Mouse (Mus musculus) liver, postnatal 0 days (tissue): Measurements from ENCODE around the gene A830031A19Rik. TPM values are rescaled to one million over a fixed set of nuclear protein-coding genes. Genes with fewer than 3 reads are reported as not detected.

Experiments used
- ATAC-seq: fragments of 200-750 bp; cut with Nextera tagmentation; 2 replicates; pipeline ENCODE4 v1.8.0; 2017; ENCODE audit warnings: mild to moderate bottlenecking, moderate library complexity
- DNase-seq: peaks from one replicate; pipeline ENCODE4 v3.0.0-alpha.2; 2016
- H3K27ac ChIP-seq: fragments of 300-500 bp; sonication (generic); 2 replicates; pipeline ENCODE4 v1.5.1; 2014; ENCODE audit warnings: antibody characterized with exemption, moderate library complexity, mild to moderate bottlenecking, low read depth
- H3K27me3 ChIP-seq: fragments of 300-500 bp; sonication (generic); 2 replicates; pipeline ENCODE4 v1.6.1; 2014; ENCODE audit warnings: low read length, control low read depth, mixed read lengths; ENCODE audit not compliant: insufficient read depth
- H3K36me3 ChIP-seq: fragments of 300-500 bp; sonication (generic); replicated peaks from 2 replicates; pipeline ENCODE4 v1.6.1; 2014; ENCODE audit warnings: mild to moderate bottlenecking, control low read depth, low read length, moderate library complexity, mixed read lengths; ENCODE audit not compliant: insufficient read depth
- H3K4me1 ChIP-seq: fragments of 300-500 bp; sonication (generic); 2 replicates; pipeline ENCODE4 v1.6.1; 2014; ENCODE audit warnings: antibody characterized with exemption, mild to moderate bottlenecking, control low read depth; ENCODE audit not compliant: insufficient read depth
- H3K4me2 ChIP-seq: fragments of 300-500 bp; sonication (generic); 2 replicates; pipeline ENCODE4 v1.6.1; 2014; ENCODE audit warnings: low read depth, mild to moderate bottlenecking, low read length, moderate library complexity, mixed read lengths
- H3K4me3 ChIP-seq: fragments of 300-500 bp; sonication (generic); 2 replicates; pipeline ENCODE4 v1.5.1; 2014; ENCODE audit warnings: low read depth, low read length
- H3K9ac ChIP-seq: fragments of 300-500 bp; sonication (generic); replicated peaks from 2 replicates; pipeline ENCODE4 v1.6.1; 2014; ENCODE audit warnings: mild to moderate bottlenecking, moderate library complexity
- H3K9me3 ChIP-seq: fragments of 300-500 bp; sonication (generic); 2 replicates; pipeline ENCODE4 v1.6.1; 2016; ENCODE audit warnings: mild to moderate bottlenecking, control low read depth, low read length, mixed read lengths
- CTCF ChIP-seq: sonication (generic); IDR thresholded peaks from 2 replicates; pipeline ENCODE4 v1.5.1; 2016; ENCODE audit warnings: antibody characterized with exemption, low read depth
- EP300 ChIP-seq: IDR thresholded peaks from 2 replicates; pipeline ENCODE4 v1.6.1; 2016; ENCODE audit warnings: antibody characterized with exemption, low read depth, mild to moderate bottlenecking
- WGBS: fragments of 180-500 bp; shearing (Covaris S2); extraction: QIAGEN DNeasy Blood & Tissue Kit; methylation state at CpG from one replicate; pipeline ENCODE4 v1.1.7; 2014; ENCODE audit not compliant: insufficient replicate concordance; 5-methylcytosine and 5-hydroxymethylcytosine counted together
- polyA plus RNA-seq: library from polyadenylated mRNA; unstranded; fragments of >200 nt; fragmentation: Nextera tagmentation; extraction: Ambion mirVana; gene quantifications from 2 replicates; pipeline ENCODE4 v1.2.1, GENCODE M21; 2015

Gene A830031A19Rik
- polyA plus RNA-seq, 1 experiment from 2014 or later: not detected

DNA sequence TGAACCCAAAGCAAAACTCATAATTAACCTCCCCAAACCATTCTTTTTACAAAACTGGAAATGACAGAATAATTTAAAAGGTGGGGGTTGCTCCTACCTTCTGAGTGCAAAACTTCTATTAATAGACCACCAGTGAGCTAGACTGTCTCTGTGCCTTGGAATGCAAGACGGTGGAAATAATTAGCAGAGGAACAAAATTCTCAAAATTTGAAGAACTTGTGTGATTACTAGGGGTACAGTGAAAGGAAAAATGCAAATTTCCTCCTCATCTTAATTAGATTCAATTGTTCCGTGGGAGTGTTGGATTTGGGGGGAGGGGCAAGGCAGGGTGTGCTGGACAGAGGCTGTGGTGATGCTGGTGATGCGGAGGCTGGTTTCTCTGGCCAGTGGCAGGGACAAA, 23.8 kb upstream of the A830031A19Rik start:
- Histone ChIP-seq H3K27me3 (no peaks in the 10 kb centered on the region), H3K4me2 (peak overlapping the region; percentile 16; the same call in 1 of the 2 replicates), H3K9ac (no peak overlapping the region), H3K4me1 (peaks cover 20% of the 10 kb centered on the region), H3K9me3 (no peaks in the 10 kb centered on the region), H3K4me3 (no peak overlapping the region), H3K36me3 (no peaks in the 10 kb centered on the region), H3K27ac (no peak overlapping the region)
- TF ChIP-seq CTCF: no peak
- no peak for TF ChIP-seq EP300
- DNase-seq: no peak
- WGBS: 60% methylated on average over 3 of the region's 3 CpGs
- ATAC-seq: no peak

DNA sequence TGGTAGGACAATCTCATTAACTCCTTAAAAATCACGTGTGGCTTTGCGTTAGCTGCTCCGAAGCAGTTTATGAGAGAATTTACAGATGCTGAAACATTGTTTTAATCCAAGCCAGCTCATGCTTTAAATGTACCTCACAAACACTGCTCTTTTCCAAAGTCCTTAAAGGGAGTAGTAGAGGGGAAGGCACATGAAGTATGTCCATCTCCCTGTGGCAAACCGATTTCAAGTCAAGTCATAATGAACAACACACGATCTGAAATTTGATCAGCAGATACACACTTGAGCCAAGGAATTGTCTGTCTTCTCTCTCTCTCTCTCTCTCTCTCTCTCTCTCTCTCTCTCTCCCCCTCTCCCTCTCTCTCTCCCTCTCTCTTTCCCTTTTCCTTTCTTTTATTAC, 23.2 kb upstream of the A830031A19Rik start:
- no peaks in the 10 kb centered on the region for H3K9me3 ChIP-seq
- H3K27ac ChIP-seq: no peak overlapping the region
- ATAC-seq: no peak
- H3K36me3 ChIP-seq: no peaks in the 10 kb centered on the region
- DNase-seq: no peak
- TF ChIP-seq EP300: no peak
- no peak for TF ChIP-seq CTCF
- H3K4me3 ChIP-seq: no peak overlapping the region
- no peak overlapping the region for H3K9ac ChIP-seq
- H3K4me1 ChIP-seq: peaks cover 20% of the 10 kb centered on the region
- H3K27me3 ChIP-seq: no peaks in the 10 kb centered on the region
- H3K4me2 ChIP-seq: no peak overlapping the region
- 69% methylated on average over 5 of the region's 5 CpGs for WGBS

DNA sequence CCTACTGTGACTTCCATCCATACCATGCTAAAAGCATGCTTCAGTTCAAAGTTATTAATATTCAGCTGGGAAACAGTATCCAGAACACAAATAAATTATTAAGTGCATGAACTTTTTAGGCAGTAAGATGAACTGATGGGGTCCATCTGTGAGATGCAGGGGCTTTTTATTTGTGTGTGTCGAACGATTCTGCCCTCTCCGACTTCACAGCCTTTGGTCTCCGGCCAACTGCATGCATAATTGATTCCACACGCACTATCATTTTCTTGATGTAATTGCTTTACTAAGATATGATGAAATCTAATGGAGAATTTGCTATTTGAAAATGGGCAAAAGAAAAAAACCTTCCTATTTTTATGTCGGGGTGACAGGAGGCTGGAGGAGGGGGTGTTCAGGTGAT, 22.2 kb upstream of the A830031A19Rik start:
- Histone ChIP-seq H3K4me3 (no peak overlapping the region), H3K36me3 (no peaks in the 10 kb centered on the region), H3K27ac (no peak overlapping the region), H3K9ac (no peak overlapping the region), H3K4me2 (no peak overlapping the region), H3K9me3 (no peaks in the 10 kb centered on the region), H3K27me3 (no peaks in the 10 kb centered on the region), H3K4me1 (peaks cover 16% of the 10 kb centered on the region)
- no peak for ATAC-seq
- DNase-seq: no peak
- WGBS: 76% methylated on average over 6 of the region's 6 CpGs
- no peak for TF ChIP-seq CTCF

DNA sequence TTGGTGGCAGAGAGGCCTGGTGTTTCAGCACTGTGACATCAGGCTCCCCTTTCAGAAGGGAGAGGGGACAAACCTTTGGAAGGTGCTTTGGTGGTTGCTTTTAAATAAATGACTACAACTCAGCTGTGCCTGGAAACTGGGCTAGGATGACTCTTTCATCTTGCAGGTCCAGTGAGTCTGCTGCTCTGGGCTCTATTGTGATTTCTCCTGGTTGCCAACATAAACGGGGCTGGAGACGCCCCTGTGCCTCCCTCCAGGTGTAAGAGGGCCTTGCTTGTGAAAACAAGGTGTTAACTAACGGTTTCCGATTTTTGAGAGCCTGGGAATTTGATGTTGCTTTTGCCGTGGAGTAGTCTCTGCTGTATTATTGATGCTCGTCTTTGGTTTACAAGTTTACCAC, 21.6 kb upstream of the A830031A19Rik start:
- WGBS: 76% methylated on average over 6 of the region's 6 CpGs
- no peak for DNase-seq
- H3K36me3 ChIP-seq: no peaks in the 10 kb centered on the region
- H3K4me1 ChIP-seq: peaks cover 12% of the 10 kb centered on the region
- no peak overlapping the region for H3K4me3 ChIP-seq
- no peak overlapping the region for H3K9ac ChIP-seq
- TF ChIP-seq EP300 (no peak), CTCF (no peak)
- H3K27ac ChIP-seq: no peak overlapping the region
- H3K4me2 ChIP-seq: no peak overlapping the region
- no peaks in the 10 kb centered on the region for H3K27me3 ChIP-seq
- no peak for ATAC-seq
- no peaks in the 10 kb centered on the region for H3K9me3 ChIP-seq

DNA sequence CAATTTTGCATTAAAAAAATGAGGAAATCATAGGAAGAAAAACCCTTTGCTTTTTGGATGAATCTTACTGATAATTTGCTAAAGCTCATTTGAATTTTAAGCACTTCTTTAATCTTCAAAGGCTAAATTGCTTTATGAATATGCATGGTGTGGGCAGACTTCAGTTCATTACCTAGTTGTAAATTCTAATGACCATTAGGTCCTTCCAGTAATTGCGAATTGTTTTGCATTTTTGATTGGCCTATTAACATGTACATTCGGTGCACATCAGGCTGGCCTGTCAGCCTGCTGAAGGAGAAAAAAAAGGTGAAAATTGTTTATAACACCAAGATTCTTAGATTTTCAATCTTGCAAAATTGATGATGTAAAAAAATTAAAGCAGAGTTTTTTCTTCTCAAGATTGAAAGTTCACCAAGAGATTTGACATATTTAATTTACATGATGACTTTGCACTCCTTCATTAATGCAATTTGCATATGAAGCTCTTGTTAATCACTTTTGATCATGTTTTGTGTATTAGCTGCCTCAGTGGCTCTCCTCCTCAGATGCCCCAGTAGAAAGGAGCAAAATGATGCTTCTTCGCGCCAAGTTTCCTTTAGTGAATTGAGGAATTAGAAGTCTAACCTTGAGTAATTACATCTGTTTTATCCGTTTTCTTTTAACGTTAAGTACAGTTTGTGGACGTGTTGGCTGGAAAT, 21.0 kb upstream of the A830031A19Rik start:
- DNase-seq (no peak), ATAC-seq (no peak)
- Histone ChIP-seq H3K27me3 (no peaks in the 10 kb centered on the region), H3K4me1 (peaks cover 11% of the 10 kb centered on the region), H3K4me3 (no peak overlapping the region), H3K9me3 (no peaks in the 10 kb centered on the region), H3K9ac (no peak overlapping the region), H3K27ac (no peak overlapping the region), H3K4me2 (no peak overlapping the region), H3K36me3 (no peaks in the 10 kb centered on the region)
- no peak for TF ChIP-seq EP300
- TF ChIP-seq CTCF: no peak
- 87% methylated on average over 7 of the region's 7 CpGs for WGBS

DNA sequence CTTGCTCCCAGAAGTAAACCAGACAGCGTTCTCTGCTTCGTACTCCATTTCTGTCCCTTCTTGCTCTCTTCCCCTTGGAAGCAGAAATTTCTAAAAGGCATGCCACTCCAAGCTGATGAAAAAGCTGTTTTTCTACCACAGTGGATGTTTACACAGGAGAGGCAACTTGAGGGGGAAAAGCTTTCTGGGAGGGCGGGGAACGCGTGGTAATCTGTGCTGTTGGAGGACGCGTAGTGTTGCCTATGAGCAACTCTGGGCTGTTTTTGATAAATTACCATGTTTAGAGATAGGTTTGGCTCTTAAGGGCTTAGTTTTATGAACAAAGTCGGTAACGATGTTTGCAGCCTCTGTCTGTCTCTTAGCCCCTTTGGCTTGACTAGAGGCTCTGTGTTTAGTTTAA, 20.4 kb upstream of the A830031A19Rik start:
- Histone ChIP-seq H3K36me3 (no peaks in the 10 kb centered on the region), H3K4me3 (no peak overlapping the region), H3K9me3 (no peaks in the 10 kb centered on the region), H3K4me1 (peaks cover 7% of the 10 kb centered on the region), H3K4me2 (no peak overlapping the region), H3K27ac (no peak overlapping the region), H3K9ac (no peak overlapping the region), H3K27me3 (no peaks in the 10 kb centered on the region)
- TF ChIP-seq EP300: no peak
- no peak for TF ChIP-seq CTCF
- ATAC-seq: no peak
- DNase-seq: no peak
- 46% methylated on average over 9 of the region's 9 CpGs for WGBS

DNA sequence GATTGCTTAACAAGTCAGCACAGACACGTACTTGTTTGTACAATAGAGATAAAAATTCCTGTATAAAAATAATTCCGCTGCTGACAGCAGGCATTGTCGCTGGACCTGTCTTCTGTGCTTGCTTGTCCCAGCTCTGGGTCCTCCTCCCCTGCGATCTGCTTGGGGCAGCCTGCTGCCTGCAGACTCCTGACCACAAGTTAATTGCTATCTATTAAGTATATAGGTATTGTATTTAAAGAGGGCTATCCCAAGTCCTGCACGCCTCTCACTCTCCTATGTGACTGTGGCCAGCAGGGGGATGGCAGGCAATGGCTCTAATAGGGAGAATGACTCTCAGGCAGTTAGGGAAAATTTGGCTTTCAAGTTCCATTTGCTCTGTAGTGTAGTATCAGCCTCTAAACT, 19.2 kb upstream of the A830031A19Rik start:
- Histone ChIP-seq H3K36me3 (no peaks in the 10 kb centered on the region), H3K27me3 (no peaks in the 10 kb centered on the region), H3K9ac (no peak overlapping the region), H3K9me3 (no peaks in the 10 kb centered on the region), H3K4me3 (no peak overlapping the region), H3K4me1 (no peaks in the 10 kb centered on the region), H3K4me2 (no peak overlapping the region), H3K27ac (no peak overlapping the region)
- ATAC-seq (no peak), DNase-seq (no peak)
- TF ChIP-seq CTCF (peak; percentile 47), EP300 (no peak)
- WGBS: 55% methylated on average over 5 of the region's 5 CpGs
